ENCODE assay signal across 9 mouse cellular contexts in the genomic region with DNA sequence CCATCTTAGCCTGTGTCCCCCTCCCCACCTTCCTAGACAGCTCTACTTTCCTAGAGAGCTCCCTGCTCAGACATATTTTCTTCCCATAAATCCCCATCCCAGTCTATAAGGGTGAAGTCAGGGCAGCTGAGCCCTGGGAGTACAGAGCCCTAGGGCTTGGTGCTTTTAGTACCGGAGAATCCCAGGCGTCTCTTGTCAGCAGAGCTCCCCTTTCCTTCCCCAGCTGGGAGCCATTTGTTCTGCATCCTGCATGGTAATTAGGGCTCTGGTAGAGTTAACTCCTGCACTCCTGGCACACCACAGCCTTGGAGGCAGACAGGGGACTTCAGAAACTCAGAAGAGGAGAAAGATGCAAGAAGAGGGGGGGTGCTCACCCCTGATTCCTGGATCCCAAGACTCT. TPM values are rescaled to one million over a fixed set of nuclear protein-coding genes. Genes with fewer than 3 reads are reported as not detected.
DNase-seq lines count a peak whose midpoint lies in the region; ATAC-seq and TF ChIP-seq lines count a peak whose summit lies in the region.
"Had no signal": no experiment of that assay in that cellular context is flagged by ENCODE, and none has a peak within 500 bp of the region (broad histone marks: within the 10 kb centered on the region; RNA-seq: fewer than 3 reads in every experiment).

No protein-coding gene starts in this region.

- H3K4me2 ChIP-seq in intestine, embryonic 14.5 days (ENCODE audit: low read length) = no peak overlapping the region
- no peak overlapping the region for H3K4me2 ChIP-seq in intestine, postnatal 0 days (replicated peaks; ENCODE audit: low read depth)
- no peak overlapping the region for H3K4me2 ChIP-seq in forebrain, embryonic 16.5 days (ENCODE audit: low read length)
- no peak overlapping the region for H3K4me2 ChIP-seq in liver, embryonic 15.5 days

- no peaks in the 10 kb centered on the region for H3K27me3 ChIP-seq in intestine, embryonic 14.5 days (replicated peaks; ENCODE audit: control insufficient read depth, insufficient read depth, low read length)
- H3K27me3 ChIP-seq in intestine, postnatal 0 days (replicated peaks; ENCODE audit: control insufficient read depth, insufficient read depth, low read length) = no peaks in the 10 kb centered on the region
- H3K27me3 ChIP-seq in forebrain, embryonic 16.5 days (replicated peaks; ENCODE audit: control insufficient read depth, insufficient read depth, low read length) = peaks cover 22% of the 10 kb centered on the region
- H3K27me3 ChIP-seq in liver, embryonic 15.5 days = peaks cover 53% of the 10 kb centered on the region

- H3K9me3 ChIP-seq in intestine, embryonic 14.5 days (ENCODE audit: control insufficient read depth, low read length) = no peaks in the 10 kb centered on the region
- H3K9me3 ChIP-seq in intestine, postnatal 0 days (ENCODE audit: control insufficient read depth) = no peaks in the 10 kb centered on the region
- no peaks in the 10 kb centered on the region for H3K9me3 ChIP-seq in forebrain, embryonic 16.5 days (ENCODE audit: control insufficient read depth, low read length)
- no peaks in the 10 kb centered on the region for H3K9me3 ChIP-seq in liver, embryonic 15.5 days (replicated peaks)

- H3K36me3 ChIP-seq in intestine, embryonic 14.5 days (ENCODE audit: control insufficient read depth, insufficient read depth, low read length) = no peaks in the 10 kb centered on the region
- H3K36me3 ChIP-seq in intestine, postnatal 0 days (ENCODE audit: control insufficient read depth, insufficient read depth) = no peaks in the 10 kb centered on the region
- no peaks in the 10 kb centered on the region for H3K36me3 ChIP-seq in forebrain, embryonic 16.5 days (ENCODE audit: control insufficient read depth, insufficient read depth)
- no peaks in the 10 kb centered on the region for H3K36me3 ChIP-seq in liver, embryonic 15.5 days (replicated peaks)

- H3K27ac ChIP-seq in intestine, embryonic 14.5 days (ENCODE audit: low read depth) = peak overlapping the region; percentile 74
- H3K27ac ChIP-seq in intestine, postnatal 0 days (ENCODE audit: low read depth, low read length) = no peak overlapping the region
- H3K27ac ChIP-seq in forebrain, embryonic 16.5 days (ENCODE audit: low read length) = peak overlapping the region; percentile 48; the same call in 1 of the 2 replicates
- H3K27ac ChIP-seq in liver, embryonic 15.5 days (replicated peaks) = peak overlapping the region; percentile 30; the same call in 1 of the 2 replicates

- ATAC-seq in intestine, embryonic 14.5 days (replicated peaks; ENCODE audit: low FRiP score, low TSS enrichment, low read depth) = no peak
- ATAC-seq in intestine, postnatal 0 days = no peak
- peak; percentile 75 for ATAC-seq in forebrain, embryonic 16.5 days
- ATAC-seq in liver, embryonic 15.5 days (ENCODE audit: insufficient read depth) = no peak

- WGBS in intestine, embryonic 14.5 days = 17% methylated on average over 2 of the region's 2 CpGs
- 39% methylated on average over 2 of the region's 2 CpGs for WGBS in intestine, postnatal 0 days
- WGBS in forebrain, embryonic 16.5 days = 0% methylated on average over 2 of the region's 2 CpGs
- 31% methylated on average over 2 of the region's 2 CpGs for WGBS in liver, embryonic 15.5 days (ENCODE audit: insufficient replicate concordance)

- no peak for TF ChIP-seq CTCF in intestine, postnatal 0 days (IDR thresholded peaks at IDR 0.05; ENCODE audit: low read depth)
- no peak for TF ChIP-seq CTCF in brain, embryonic 14.5 days (IDR thresholded peaks at IDR 0.05; ENCODE audit: borderline replicate concordance, extremely low read depth, insufficient read depth, insufficient read length)

- 0 out of 2 replicates have a peak overlapping the region, but pooled peaks have one; percentile 13 for H3K9ac ChIP-seq in intestine, embryonic 14.5 days (ENCODE audit: low read length)
- no peak overlapping the region for H3K9ac ChIP-seq in intestine, postnatal 0 days (ENCODE audit: low read depth, low read length)
- peak overlapping the region; percentile 31; the same call in 1 of the 2 replicates for H3K9ac ChIP-seq in forebrain, embryonic 16.5 days (replicated peaks; ENCODE audit: low read depth, low read length)
- H3K9ac ChIP-seq in liver, embryonic 15.5 days = no peak overlapping the region

- H3K4me3 ChIP-seq in intestine, embryonic 14.5 days (ENCODE audit: low read depth, low read length) = no peak overlapping the region
- H3K4me3 ChIP-seq in intestine, postnatal 0 days (ENCODE audit: low read depth, low read length) = no peak overlapping the region
- H3K4me3 ChIP-seq in forebrain, embryonic 16.5 days (replicated peaks; ENCODE audit: low read length) = no peak overlapping the region
- H3K4me3 ChIP-seq in liver, embryonic 15.5 days (replicated peaks) = no peak overlapping the region

- peak; percentile 61 for DNase-seq in intestine, embryonic 14.5 days (ENCODE audit: low spot score)
- DNase-seq in brain, embryonic 14.5 days (ENCODE audit: low read depth) = peak; percentile 83
- DNase-seq in cerebellum, adult 8-10 months = no peak
- no peak for DNase-seq in urinary bladder, adult 2 months (ENCODE audit: low spot score)
- no peak for DNase-seq in layer of hippocampus, adult 9-10 months (ENCODE audit: low spot score)
- DNase-seq: right cerebral cortex, postnatal 14 days had no signal

- H3K4me1 ChIP-seq in intestine, embryonic 14.5 days (replicated peaks; ENCODE audit: control insufficient read depth, insufficient read depth, low read length) = peaks cover 56% of the 10 kb centered on the region
- H3K4me1 ChIP-seq in intestine, postnatal 0 days (replicated peaks; ENCODE audit: control insufficient read depth, insufficient read depth, low read length) = peaks cover 2% of the 10 kb centered on the region
- H3K4me1 ChIP-seq in forebrain, embryonic 16.5 days (replicated peaks; ENCODE audit: control insufficient read depth, insufficient read depth, low read length) = peaks cover 33% of the 10 kb centered on the region
- peaks cover 52% of the 10 kb centered on the region for H3K4me1 ChIP-seq in liver, embryonic 15.5 days (replicated peaks)

- no peak for TF ChIP-seq POLR2A in brain, embryonic 14.5 days (IDR thresholded peaks at IDR 0.05; ENCODE audit: borderline replicate concordance, extremely low read depth, insufficient read depth, insufficient read length, poor library complexity, severe bottlenecking)

RNA-seq across cellular contexts. Expression of a gene that starts 2.7 kb away (rescaled TPM):
- polyA plus RNA-seq in intestine, embryonic 14.5 days (2014; fragmentation: Nextera tagmentation; extraction: Ambion mirVana) = 44.9 and 45.7 TPM in 2 replicates
- 16.8 and 17.0 TPM in 2 replicates for polyA plus RNA-seq in intestine, postnatal 0 days (2015; fragmentation: Nextera tagmentation; extraction: Ambion mirVana)
- polyA plus RNA-seq in brain, embryonic 14.5 days (2012; rRNA removed) = 9.3 and 13.5 TPM in 2 replicates
- 9.7 and 11.0 TPM in 2 replicates for polyA plus RNA-seq in forebrain, embryonic 16.5 days (2015; fragmentation: Nextera tagmentation; extraction: Ambion mirVana)
- polyA plus RNA-seq in liver, embryonic 15.5 days (2015; fragmentation: Nextera tagmentation; extraction: Ambion mirVana) = 13.0 and 15.2 TPM in 2 replicates
- 21.0 and 21.6 TPM in 2 replicates for polyA plus RNA-seq in urinary bladder, adult 2 months (2012; rRNA removed)

RNA-seq across cellular contexts. Expression of a gene that starts 15.6 kb away (rescaled TPM):
- polyA plus RNA-seq in intestine, embryonic 14.5 days (2014; fragmentation: Nextera tagmentation; extraction: Ambion mirVana) = 776 and 848 TPM in 2 replicates
- 787 and 833 TPM in 2 replicates for polyA plus RNA-seq in intestine, postnatal 0 days (2015; fragmentation: Nextera tagmentation; extraction: Ambion mirVana)
- 0.16 and 0.19 TPM in 2 replicates for polyA plus RNA-seq in brain, embryonic 14.5 days (2012; rRNA removed)
- polyA plus RNA-seq in forebrain, embryonic 16.5 days (2015; fragmentation: Nextera tagmentation; extraction: Ambion mirVana) = not detected in 2 replicates
- polyA plus RNA-seq in liver, embryonic 15.5 days (2015; fragmentation: Nextera tagmentation; extraction: Ambion mirVana) = 7.7 and 9.5 TPM in 2 replicates
- polyA plus RNA-seq in urinary bladder, adult 2 months (2012; rRNA removed) = 1.3 and 2.1 TPM in 2 replicates

RNA-seq across cellular contexts. Expression of a gene that starts 36.9 kb away (rescaled TPM):
- polyA plus RNA-seq in intestine, embryonic 14.5 days (2014; fragmentation: Nextera tagmentation; extraction: Ambion mirVana) = 7.3 and 8.6 TPM in 2 replicates
- 3.2 and 3.9 TPM in 2 replicates for polyA plus RNA-seq in intestine, postnatal 0 days (2015; fragmentation: Nextera tagmentation; extraction: Ambion mirVana)
- 5.1 and 5.5 TPM in 2 replicates for polyA plus RNA-seq in brain, embryonic 14.5 days (2012; rRNA removed)
- 1.3 and 1.4 TPM in 2 replicates for polyA plus RNA-seq in forebrain, embryonic 16.5 days (2015; fragmentation: Nextera tagmentation; extraction: Ambion mirVana)
- 1.8 and 2.5 TPM in 2 replicates for polyA plus RNA-seq in liver, embryonic 15.5 days (2015; fragmentation: Nextera tagmentation; extraction: Ambion mirVana)
- polyA plus RNA-seq in urinary bladder, adult 2 months (2012; rRNA removed) = 8.6 and 9.5 TPM in 2 replicates

RNA-seq across cellular contexts. Expression of a gene that starts 37.2 kb away (rescaled TPM):
- 38.1 and 44.4 TPM in 2 replicates for polyA plus RNA-seq in intestine, embryonic 14.5 days (2014; fragmentation: Nextera tagmentation; extraction: Ambion mirVana)
- 40.1 TPM in 2 replicates for polyA plus RNA-seq in intestine, postnatal 0 days (2015; fragmentation: Nextera tagmentation; extraction: Ambion mirVana)
- 76.1 and 79.1 TPM in 2 replicates for polyA plus RNA-seq in brain, embryonic 14.5 days (2012; rRNA removed)
- polyA plus RNA-seq in forebrain, embryonic 16.5 days (2015; fragmentation: Nextera tagmentation; extraction: Ambion mirVana) = 61.3 and 67.4 TPM in 2 replicates
- 21.4 and 23.6 TPM in 2 replicates for polyA plus RNA-seq in liver, embryonic 15.5 days (2015; fragmentation: Nextera tagmentation; extraction: Ambion mirVana)
- polyA plus RNA-seq in urinary bladder, adult 2 months (2012; rRNA removed) = 53.5 and 56.7 TPM in 2 replicates

RNA-seq across cellular contexts. Expression of a gene that starts 59.7 kb away (rescaled TPM):
- polyA plus RNA-seq in intestine, embryonic 14.5 days (2014; fragmentation: Nextera tagmentation; extraction: Ambion mirVana) = 0.62 and 0.86 TPM in 2 replicates
- 0.21 TPM in 1 of 2 replicates, not detected in the other for polyA plus RNA-seq in intestine, postnatal 0 days (2015; fragmentation: Nextera tagmentation; extraction: Ambion mirVana)
- polyA plus RNA-seq in brain, embryonic 14.5 days (2012; rRNA removed) = not detected in 2 replicates
- 0.19 and 0.30 TPM in 2 replicates for polyA plus RNA-seq in forebrain, embryonic 16.5 days (2015; fragmentation: Nextera tagmentation; extraction: Ambion mirVana)
- polyA plus RNA-seq in liver, embryonic 15.5 days (2015; fragmentation: Nextera tagmentation; extraction: Ambion mirVana) = 0.08 and 0.26 TPM in 2 replicates
- polyA plus RNA-seq in urinary bladder, adult 2 months (2012; rRNA removed) = 0.04 and 0.06 TPM in 2 replicates

Comparison
In these comparisons a context has a peak if more than half of its experiments do, and no peak if none do; other contexts are left out.
1. H3K9ac ChIP-seq: peak in intestine, embryonic 14.5 days (single experiment) and forebrain, embryonic 16.5 days (single experiment); none in intestine, postnatal 0 days (single experiment) and liver, embryonic 15.5 days (single experiment).
2. DNase-seq: peak in intestine, embryonic 14.5 days (single experiment) and brain, embryonic 14.5 days (single experiment); none in cerebellum, adult 8-10 months (single experiment), urinary bladder, adult 2 months (single experiment) and layer of hippocampus, adult 9-10 months (single experiment).
3. RNA of a gene that starts 15.6 kb away (polyA plus RNA-seq): 776 to 848 TPM in intestine, embryonic 14.5 days and 787 to 833 TPM in intestine, postnatal 0 days; 7.7 to 9.5 TPM in liver, embryonic 15.5 days, 1.3 to 2.1 TPM in urinary bladder, adult 2 months, 0.16 to 0.19 TPM in brain, embryonic 14.5 days and not detected in forebrain, embryonic 16.5 days; every median in the first group is over 10 times any median in the second.